Mouse (Mus musculus): ENCODE results near the gene Dvl1.

Dvl1 gene

DNA sequence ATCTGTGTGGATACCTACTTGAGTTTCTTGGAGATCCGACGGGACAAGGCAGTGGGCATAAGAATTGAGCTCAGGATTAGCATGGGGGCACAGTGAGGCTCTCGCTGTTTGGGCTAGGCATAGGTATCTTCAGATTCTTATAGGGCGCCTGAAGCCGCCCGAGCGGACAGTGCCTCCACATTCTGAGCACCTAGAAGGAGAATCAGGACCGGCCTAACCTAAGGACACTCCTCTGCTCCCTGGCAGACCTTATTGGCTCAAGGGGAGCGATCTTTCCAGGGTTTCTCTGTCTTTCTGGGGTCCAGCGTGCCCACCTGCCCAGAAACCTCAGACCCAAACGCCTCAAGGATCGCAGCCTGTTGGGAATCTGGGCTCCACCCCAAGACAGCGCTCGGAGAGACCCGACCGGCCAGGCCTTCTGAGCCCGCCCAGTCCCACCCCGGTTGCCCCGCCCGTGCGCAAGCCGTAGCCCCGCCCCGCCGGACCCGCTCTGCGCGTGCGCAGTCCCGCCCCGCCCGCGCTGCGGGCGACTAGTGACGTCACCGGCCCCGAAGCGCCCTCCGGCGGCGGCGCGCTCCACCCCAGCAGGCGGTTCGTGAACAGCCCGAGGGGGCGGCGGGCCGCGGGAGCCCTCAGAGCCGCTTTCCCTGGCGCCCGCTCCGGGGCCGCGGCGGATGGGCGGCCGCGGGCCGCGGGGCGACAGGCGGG lies at the start of gene Dvl1:
Dvl1 (plus strand) TSS at position 532 of the 708 bp plus-strand sequence.
- peak; percentile 96 to 97 for DNase-seq

DNA sequence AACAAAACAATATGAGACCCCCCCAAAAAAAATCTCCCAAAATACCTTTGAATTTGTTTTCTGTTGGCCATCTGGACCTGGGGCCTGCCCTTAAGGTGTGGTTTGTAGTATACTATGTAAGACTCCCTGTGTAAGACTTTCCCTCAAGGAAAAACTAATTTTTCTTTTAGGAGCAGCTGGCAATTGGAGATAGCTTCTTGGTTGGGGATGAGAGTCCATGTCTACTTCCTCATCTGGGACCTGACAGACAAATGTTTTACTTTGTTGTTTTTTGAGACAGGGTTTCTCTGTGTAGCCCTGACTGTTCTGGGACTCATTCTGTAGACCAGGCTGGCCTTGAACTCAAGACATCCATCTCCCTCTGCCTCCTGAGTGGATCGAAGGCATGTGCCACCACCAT lies 45.1 kb upstream of the Dvl1 start:
- DNase-seq, result no peak

DNA sequence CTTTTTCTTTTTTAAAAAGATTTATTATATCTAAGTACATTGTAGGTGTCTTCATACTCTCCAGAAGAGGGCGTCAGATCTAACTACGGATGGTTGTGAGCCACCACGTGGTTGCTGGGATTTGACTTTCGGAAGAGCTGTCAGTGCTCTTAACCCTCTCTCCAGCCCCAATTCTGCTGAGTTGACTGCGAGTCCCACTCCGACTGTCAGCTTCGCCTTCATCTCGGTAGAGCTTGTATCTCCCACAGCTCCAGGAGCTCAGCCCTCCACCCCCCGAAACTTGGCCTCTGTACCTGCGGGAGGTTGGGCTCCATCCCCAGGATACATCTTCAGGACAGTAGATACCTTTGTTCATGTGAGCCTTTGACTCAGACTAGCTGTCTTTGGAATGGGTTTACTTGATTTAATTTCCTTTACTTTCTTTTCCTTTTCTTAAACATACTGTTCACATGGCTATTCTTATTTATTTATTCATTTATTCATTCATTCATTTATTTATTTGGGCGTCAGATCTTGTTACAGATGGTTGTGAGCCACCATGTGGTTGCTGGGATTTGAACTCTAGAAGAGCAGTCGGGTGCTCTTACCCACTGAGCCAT lies 44.4 kb upstream of the Dvl1 start, which contains the start of gene Mrpl20:
Mrpl20 (plus strand) TSS at position 138 of the 599 bp plus-strand sequence.
- DNase-seq, result peak in 1 of 2 experiments; percentile 35

DNA sequence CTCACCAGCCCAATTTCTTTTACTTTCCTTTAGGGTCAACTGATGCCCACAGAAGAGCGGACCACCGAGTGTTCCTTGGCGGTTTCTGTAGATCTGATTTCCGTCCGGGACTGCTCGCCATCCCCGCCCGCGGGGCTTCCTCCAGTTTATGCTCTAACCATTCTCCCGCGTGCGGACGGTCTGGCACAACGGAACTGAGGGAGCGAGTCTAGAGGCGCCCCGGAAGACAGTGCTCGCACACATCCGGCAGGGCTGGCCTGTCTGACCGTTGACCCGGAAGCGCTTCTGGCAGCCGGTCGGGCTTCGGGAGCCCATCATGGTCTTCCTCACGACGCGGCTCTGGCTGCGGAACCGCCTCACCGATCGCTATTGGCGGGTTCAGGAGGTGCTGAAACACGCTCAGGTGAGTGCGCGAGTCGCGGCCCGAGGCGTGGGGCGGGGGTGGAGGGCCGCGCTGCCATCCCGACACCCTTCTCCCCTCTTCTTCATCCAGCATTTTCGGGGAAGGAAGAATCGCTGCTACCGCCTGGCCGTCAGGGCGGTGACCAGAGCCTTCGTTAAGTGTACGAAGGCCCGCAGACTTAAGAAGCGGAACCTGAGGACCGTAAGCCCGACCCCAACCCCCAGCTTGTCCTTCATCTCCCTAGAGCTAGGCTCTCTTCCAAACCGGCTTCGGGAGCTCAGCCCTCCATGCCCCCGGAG lies 43.7 kb upstream of the Dvl1 start:
- peak; percentile 98 for DNase-seq

DNA sequence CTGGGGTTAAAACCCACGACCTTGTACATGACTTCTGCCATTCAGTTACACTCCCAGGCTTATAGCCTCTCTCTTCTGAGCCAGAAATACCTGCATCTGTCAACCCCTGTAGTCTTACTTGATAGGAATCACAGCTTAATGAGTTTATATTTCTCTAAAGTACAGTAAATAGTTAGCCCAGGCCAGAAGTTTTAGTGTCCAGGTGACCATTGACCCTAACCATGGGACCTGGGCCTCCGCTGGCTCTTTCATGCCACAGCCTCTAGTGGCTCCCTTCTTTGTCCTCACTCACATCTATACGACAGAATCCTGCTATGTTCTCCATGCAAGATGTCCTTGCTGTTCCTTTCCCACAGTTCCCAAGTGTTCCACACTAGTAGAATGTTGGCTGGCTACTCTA lies 39.4 kb upstream of the Dvl1 start:
- no peak for DNase-seq

DNA sequence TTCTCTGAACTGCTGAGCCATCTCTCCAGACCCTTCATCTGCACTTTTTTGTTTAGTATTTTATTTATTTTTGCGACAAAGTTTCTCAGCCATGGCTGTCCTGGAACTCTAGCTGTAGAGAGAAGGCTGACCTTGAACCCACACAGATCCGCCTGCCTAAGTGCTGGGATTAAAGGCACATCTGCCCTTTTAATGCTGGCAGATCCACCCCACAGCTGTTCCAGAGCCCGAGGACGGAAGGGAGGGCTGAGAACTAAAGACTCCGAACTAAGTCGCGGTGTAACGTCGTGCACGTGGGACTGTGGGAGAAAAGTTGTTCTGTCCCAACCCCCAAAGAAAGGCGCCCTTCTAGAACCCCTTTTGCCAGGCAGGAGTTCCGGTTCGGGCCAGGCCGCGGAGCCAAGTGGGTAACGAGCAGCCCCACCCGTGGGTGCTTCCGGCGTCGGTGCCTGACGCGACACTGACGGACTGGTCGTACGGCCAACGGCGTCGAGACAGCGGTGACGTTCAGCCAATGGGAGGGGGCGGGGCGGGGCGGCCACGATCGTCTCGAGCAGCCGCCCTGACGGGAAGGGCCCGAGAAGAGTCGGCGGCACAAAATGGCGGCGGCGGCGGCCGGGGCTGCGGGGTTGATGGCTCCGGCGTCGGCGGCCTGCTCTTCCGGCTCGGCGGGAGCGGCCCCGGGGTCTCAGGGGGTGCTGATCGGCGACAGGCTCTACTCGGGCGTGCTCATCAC lies 35.1 kb upstream of the Dvl1 start, which contains the start of gene Ccnl2:
Ccnl2 (plus strand) TSS at position 561 of the 736 bp plus-strand sequence.
- peak; percentile 94 to 97 for DNase-seq

DNA sequence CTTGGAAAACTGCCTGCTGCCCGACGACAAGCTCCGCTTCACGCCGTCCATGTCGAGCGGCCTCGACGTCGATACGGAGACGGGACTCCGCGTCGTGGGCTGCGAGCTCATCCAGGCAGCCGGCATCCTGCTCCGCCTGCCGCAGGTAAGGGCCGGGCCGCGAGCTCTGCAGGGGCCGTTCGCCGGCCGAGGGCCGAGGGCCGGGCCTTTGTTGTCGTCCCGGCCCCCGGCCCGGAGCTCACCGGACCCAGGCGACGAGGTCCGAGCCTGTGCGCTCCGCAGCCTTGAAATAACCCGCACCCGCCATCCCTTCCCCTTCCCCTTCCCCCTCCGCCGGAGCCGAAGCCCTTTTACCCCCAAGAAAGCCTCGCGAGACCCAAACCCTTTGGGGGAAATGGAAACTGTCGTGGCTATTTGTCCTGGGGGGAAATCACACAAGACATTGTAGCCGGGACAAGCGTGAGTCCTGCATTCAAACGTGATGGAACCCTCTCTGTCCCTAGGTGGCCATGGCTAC lies 34.5 kb upstream of the Dvl1 start:
- peak; percentile 58 to 75 for DNase-seq

DNA sequence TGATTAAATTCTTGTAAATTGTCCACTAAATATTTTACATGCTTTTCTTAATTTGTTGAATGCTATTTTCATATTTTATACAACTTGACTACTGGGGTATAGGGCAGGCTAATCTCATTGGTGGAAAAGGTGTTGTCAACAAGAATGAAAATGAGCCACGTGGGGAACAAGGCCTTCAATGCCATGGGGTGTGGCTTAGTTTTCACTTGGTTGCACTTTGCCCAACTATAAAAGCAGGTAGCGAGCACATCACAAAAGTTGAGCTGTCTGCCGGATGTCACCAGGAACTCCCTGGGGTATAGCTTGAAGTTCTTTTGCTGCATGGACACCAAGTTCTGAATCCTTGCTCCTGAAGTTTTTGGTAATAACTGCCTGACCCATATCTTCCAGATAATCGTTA lies 29.7 kb upstream of the Dvl1 start:
- no peak for DNase-seq

DNA sequence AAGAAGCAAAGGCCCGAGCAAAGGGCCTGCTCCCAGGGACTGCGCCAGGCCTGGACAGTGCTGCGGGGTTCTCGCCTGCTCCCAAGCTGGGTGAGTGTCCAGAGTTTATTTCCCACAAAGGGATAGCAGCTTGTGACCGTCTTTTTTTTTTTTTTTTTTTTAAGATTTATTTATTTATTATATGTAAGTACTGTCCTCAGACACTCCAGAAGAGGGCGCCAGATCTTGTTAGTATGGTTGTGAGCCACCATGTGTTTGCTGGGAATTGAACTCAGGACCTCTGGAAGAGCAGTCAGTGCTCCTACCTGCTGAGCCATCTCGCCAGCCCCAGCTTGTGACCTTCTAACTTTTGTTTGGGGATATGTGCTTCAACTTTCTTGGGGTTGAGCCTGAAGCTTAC lies 26.2 kb upstream of the Dvl1 start:
- peak; percentile 34 to 56 for DNase-seq

DNA sequence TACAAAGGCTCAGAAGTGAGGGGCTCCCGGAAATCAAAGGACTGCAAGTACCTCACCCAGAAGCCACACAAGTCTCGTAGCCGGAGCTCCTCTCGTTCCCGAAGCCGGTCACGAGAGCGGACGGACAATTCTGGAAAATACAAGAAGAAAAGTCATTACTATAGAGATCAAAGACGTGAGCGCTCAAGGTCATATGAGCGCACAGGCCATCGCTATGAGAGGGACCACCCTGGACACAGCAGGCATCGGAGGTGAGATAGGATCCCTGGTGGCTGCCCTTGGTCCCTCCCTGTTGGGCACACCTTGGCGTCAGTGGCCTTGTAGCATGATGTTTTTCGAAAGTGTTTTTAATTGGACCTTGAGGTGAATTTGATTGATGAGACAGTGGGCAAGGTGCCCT lies 23.8 kb upstream of the Dvl1 start:
- DNase-seq, result no peak

DNA sequence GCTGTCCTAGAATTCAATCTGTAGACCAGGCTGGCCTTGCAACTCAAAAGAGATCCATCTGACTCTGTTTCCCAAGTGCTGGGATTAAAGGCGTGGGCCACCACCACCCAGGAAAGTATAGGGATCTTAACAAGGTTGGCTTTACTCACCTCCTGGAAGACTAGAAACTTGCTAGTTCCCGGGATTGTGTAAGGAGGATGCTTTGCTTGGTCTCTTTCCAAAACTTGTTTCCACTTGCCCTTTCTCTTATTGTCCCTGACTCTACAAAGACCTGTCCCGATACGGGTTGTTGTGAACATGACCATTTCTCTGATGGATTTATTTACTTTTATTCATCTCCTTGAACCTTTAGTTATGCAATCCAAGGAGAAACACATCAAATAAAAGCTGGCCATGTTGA lies 17.3 kb upstream of the Dvl1 start:
- no peak for DNase-seq

DNA sequence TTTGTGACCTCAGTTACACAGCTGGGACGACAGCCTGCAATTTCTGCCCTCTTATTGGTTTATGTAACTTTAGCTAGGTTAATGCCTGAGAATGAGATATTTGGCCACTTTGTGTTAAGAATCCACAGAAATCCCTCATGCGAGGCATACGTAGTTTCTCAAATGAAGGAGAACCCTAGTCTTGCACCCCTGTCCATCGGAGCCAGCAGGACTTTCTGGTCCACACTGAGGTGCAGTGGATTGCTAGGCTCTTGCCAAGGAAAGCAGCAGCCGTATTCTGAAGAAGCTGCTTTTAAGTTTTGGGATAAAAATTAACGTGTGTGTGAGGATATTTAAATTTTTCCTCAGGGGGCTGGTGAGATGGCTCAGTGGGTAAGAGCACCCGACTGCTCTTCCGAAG lies 16.6 kb upstream of the Dvl1 start:
- DNase-seq, result no peak

DNA sequence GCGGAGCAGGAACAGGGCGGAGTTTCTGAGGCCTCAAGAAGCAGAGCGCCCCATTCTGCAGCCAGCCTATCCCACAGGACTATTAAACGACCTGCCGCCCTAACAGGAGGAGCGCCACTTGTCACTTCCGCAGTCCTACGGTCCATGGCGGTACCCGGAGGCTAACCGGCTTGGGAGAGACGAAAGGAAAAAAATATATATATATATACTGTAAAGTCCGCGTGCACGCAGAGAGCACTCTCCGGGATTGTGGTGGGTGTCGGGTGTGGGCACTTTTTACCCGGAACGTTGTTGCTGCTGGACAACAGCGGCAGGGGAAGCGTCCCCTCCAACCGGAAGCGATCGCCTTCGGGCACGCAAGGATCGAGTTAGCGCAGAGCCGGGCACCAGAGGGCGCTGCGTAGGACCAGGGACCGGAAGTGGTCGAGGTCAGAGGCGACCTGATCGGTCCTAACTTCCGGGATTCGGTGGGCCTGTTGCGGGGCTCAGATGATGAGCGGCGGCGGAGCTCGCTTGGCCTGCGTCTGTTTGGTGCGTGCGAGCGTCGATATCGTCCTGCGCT lies 15.9 kb upstream of the Dvl1 start, which contains the start of gene Aurkaip1:
Aurkaip1 (plus strand) TSS at position 68 of the 562 bp plus-strand sequence.
- peak; percentile 98 to 99 for DNase-seq

DNA sequence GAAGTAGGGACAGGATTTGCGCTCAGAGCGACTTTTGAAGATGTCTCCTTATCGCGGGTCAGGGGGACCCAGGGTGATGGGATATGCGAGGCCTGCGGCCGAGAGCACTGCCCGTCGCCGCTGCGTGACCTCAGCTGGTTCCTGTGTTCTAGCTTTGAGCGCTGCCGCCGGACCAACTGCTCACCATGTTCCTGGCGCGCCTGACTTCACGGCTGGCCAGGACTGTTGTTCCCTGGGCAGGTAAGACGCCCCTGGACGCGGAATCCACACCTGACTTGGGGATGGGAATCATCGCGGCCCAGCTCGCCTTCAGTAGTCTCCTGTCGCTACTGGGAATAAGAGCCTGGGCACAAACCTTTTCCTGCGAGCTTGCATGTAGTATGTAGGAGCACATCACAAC lies 15.4 kb upstream of the Dvl1 start:
- DNase-seq, result no peak

DNA sequence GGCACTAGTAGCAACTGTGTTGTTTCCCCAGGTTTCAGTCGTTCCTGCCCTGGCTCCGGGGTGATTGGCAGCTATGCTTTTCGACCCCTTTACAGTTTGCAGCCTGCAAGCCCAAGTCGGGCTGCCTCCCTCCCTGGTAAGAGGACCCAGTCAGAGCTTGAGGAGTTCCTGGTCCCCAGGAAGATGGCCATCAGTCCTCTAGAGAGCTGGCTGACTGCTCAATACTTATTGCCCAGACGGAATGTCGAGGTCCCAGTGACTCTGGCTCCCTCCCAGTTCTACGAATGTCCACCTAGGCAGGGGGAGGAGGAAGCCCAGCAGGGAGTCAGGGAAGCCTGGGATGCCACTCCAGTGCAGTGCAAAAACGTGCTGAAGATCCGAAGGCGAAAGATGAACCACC lies 14.9 kb upstream of the Dvl1 start:
- DNase-seq, result no peak

DNA sequence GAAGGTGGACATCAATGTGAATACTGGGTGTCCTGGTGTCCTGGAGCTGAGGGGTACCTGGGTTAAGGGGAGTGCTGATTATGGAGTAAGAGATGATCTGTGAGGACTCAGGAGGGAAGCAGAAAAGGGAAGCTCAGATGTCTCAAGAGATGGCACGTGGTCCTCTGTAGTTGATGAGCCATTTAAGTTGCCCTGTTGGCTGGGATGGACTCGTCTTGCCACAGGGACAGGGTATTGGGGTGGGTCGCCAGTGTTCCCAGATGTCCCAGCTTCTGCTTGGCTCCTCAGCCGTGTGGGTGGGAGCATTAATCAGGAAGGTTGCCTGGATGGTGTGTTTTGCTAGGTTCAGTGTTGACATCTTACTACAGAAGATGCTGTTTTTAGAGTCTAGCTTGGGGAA lies 14.0 kb upstream of the Dvl1 start:
- DNase-seq, result no peak

DNA sequence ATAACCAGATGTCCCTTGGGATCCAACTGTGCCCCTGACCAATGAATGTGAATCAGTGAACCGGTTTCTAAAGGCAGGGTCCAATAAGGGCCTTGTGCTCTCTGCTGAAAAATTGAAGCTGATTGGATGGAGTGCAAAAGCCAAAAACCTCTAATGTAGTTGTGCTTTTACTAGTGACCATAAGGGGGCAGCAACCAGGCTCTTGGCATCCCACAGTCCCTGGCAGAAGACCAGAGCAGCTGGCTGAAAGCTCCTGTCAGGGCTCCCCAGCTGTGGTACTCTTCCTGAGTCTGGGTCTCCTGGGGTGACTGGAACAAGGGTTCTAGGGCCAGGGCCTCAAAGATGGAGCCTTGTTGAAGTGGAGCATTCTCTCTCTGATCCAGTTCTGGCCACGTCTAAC lies 13.4 kb upstream of the Dvl1 start:
- DNase-seq, result peak; percentile 85 to 90

DNA sequence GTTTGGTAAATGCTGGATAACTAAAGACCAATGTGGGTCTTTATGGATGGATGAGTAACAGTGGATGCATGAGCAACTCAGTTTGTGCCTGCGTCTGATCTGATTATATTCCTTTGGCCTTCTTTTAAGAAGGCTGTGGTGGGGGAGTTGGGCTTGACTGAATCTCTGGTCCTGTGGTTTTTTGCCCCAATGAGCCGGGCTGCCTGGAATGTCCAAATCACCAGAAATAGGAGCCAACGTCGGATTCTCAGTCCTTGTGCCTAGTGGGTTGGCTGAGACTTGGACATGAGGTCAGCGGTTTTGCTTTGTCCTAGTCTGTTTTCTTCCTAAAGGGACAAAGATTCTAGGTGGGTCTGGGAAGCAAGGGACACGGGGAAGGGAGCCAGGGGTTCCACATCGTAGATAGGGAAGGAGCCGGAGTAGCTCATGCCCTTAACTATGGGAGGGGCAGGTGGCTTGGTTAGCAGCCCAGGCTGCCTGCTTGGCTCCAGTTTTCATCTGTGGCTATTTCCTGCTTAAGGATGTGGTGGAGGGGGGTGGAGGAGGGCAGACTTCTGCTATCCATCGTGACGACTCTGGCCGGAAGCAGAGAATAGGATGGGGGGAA lies 9.7 kb upstream of the Dvl1 start:
- DNase-seq, result peak; percentile 34 to 61

DNA sequence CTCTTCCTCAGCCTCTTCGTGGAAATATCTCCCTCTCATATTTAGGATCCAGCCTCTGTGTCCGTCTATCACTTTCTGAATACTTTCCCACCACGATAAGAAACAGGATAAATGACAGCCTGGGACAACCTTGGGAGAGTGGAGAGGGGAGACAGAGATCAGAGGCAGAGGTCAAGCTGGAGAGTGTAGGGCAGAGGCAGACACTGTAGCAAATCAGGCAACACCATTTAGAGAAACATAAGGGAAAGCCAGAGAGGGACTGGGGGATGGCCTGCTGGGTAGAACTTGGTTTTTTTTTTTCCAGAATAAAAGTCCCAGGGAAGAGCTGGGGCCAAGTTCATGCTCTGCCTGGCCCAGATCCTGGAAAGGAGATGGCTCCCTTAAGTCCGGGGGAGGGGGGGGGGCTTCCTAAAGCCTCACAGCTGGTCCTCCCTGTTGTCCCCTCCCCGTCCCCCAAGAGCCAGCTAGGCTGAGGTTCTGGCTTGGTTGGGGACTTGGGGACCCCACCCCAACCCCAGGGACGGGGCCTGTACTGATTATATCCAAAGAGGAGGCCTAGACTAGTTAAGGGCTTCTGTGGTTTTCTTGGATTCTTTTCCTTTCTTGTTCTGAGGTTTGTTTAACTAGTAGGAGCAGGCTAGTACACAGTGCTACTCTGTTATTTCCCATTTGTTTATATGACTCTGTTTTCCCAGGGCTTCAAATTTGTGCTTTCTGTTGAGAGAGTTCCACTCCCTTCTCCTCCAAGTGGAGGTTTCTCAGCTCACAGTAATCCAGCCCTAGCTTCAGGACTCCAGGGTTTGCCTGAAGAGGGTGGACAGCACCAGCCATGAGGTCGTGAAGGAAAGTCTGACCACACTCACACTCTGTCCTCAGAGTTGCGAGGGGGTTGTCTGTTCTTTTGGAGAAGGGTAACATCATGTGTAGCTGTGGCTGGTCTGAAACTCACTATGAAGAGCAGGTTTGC lies 8.7 kb upstream of the Dvl1 start:
- DNase-seq, result peak; percentile 50 to 63

DNA sequence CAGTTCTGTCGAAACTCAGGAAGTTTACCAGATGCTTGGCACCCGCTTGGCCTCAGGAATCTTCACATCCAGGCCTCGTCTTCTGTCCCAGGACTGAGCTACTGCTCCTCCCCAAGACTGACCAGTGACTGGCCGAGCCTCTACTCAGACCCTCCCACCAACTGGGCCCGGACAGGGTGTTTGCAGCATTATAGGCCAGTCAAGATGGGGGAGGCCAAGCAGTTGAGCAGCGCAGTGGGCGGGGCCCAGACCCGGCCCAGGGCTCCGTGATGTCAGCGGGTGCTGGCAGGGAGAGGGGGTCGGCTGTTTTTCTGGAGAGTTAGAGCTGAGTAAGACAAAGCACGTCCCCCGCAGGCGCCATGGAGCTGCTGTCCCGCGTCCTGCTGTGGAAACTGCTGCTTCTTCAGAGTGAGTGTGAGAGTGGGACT lies 7.7 kb upstream of the Dvl1 start, which contains the start of gene Mxra8:
Mxra8 (plus strand) TSS at position 198 of the 428 bp plus-strand sequence.
- peak; percentile 91 to 95 for DNase-seq
